Mouse (Mus musculus): ENCODE measurements around the gene Erg.

Erg gene

GRCm38 (mm10) chr16:95473946-95474345, 112.4 kb downstream of the Erg start:
- no peak for DNase-seq

- DNase-seq, result no peak
Measured at GRCm38 (mm10) chr16:95472771-95473170, 113.6 kb downstream of the Erg start.

GRCm38 (mm10) chr16:95469262-95470139, 116.9 kb downstream of the Erg start:
- DNase-seq, result no peak

GRCm38 (mm10) chr16:95467893-95468292, 118.5 kb downstream of the Erg start:
- no peak for DNase-seq

- peak; percentile 38 for DNase-seq
Measured at GRCm38 (mm10) chr16:95466548-95466947, 119.8 kb downstream of the Erg start.

- DNase-seq, result no peak
Measured at GRCm38 (mm10) chr16:95464609-95465008, 121.8 kb downstream of the Erg start.

- DNase-seq, result peak; percentile 83
Measured at GRCm38 (mm10) chr16:95463796-95464195, 122.6 kb downstream of the Erg start.

GRCm38 (mm10) chr16:95461941-95462340, 124.5 kb downstream of the Erg start:
- DNase-seq, result no peak

GRCm38 (mm10) chr16:95460336-95460735, 126.1 kb downstream of the Erg start:
- no peak for DNase-seq

- peak; percentile 61 for DNase-seq
Measured at GRCm38 (mm10) chr16:95459325-95459691, 127.1 kb downstream of the Erg start.

- DNase-seq, result no peak
Measured at GRCm38 (mm10) chr16:95458590-95459324, 127.6 kb downstream of the Erg start.

- no peak for DNase-seq
Measured at GRCm38 (mm10) chr16:95457006-95457405, 129.4 kb downstream of the Erg start.

- DNase-seq, result no peak
Measured at GRCm38 (mm10) chr16:95455896-95456295, 130.5 kb downstream of the Erg start.

- DNase-seq, result no peak
Measured at GRCm38 (mm10) chr16:95455461-95455860, 130.9 kb downstream of the Erg start.

- no peak for DNase-seq
Measured at GRCm38 (mm10) chr16:95452411-95452810, 134.0 kb downstream of the Erg start.

GRCm38 (mm10) chr16:95449361-95449725, 137.1 kb downstream of the Erg start:
- peak; percentile 63 for DNase-seq

GRCm38 (mm10) chr16:95448643-95449360, 137.6 kb downstream of the Erg start:
- DNase-seq, result peak; percentile 35

GRCm38 (mm10) chr16:95447896-95448295, 138.5 kb downstream of the Erg start:
- no peak for DNase-seq

GRCm38 (mm10) chr16:95446368-95446767, 140.0 kb downstream of the Erg start:
- DNase-seq, result no peak

- DNase-seq, result no peak
Measured at GRCm38 (mm10) chr16:95442023-95442422, 144.4 kb downstream of the Erg start.

- DNase-seq, result no peak
Measured at GRCm38 (mm10) chr16:95441179-95441578, 145.2 kb downstream of the Erg start.

- no peak for DNase-seq
Measured at GRCm38 (mm10) chr16:95440334-95440733, 146.1 kb downstream of the Erg start.

GRCm38 (mm10) chr16:95439794-95440193, 146.6 kb downstream of the Erg start:
- DNase-seq, result no peak

All from kidney, postnatal 14 days (tissue).